Mouse (Mus musculus): ENCODE data around the gene Kcnj4. TPM values are rescaled to one million over a fixed set of nuclear protein-coding genes. Genes with fewer than 3 reads are reported as not detected.

Kcnj4 gene
- not detected in 2 replicates for polyA plus RNA-seq (2012; rRNA removed)

GRCm38 (mm10) chr15:79504707-79505452 is at the start of gene Kcnj4:
Kcnj4 (minus strand) TSS chr15:79505241.
- 2% methylated on average over 51 of the region's 60 CpGs for WGBS
- DNase-seq: no peak
- peak within 1 kb of the TSS; percentile 34 for H3K4me3 ChIP-seq (replicated peaks; ENCODE audit: extremely low read depth, low read depth, low read length)
- TF ChIP-seq CTCF (IDR thresholded peaks at IDR 0.05; ENCODE audit: insufficient read depth, low read length) (no peak), POLR2A (IDR thresholded peaks at IDR 0.05; ENCODE audit: borderline replicate concordance, extremely low read depth, low read depth, low read length) (no peak)
- H3K4me1 ChIP-seq (ENCODE audit: control insufficient read depth, insufficient read depth, low read length): peaks cover 5% of the 10 kb centered on the region

DNA sequence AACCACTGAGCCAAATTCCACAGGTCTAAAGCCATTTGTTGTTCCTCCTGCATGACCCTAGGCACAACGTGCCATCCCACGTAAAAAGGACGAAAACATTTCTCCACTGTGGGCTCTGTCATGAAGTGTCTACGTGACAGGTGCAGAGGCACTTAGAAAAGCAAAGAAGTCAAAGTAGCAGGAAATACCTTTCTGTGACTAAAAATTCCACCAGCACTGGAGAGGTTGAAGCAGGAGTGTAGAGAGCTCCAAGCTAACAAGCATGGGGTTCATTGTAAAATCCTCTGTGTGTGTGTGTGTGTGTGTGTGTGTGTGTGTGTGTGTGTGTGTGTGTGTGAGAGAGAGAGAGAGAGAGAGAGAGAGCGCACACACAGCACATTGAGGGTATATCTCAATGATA is 47.5 kb upstream of the Kcnj4 start:
- Histone ChIP-seq H3K4me3 (replicated peaks; ENCODE audit: extremely low read depth, low read depth, low read length) (no peak overlapping the region), H3K4me1 (ENCODE audit: control insufficient read depth, insufficient read depth, low read length) (no peaks in the 10 kb centered on the region)
- WGBS: 67% methylated on average over 5 of the region's 5 CpGs
- TF ChIP-seq CTCF (IDR thresholded peaks at IDR 0.05; ENCODE audit: insufficient read depth, low read length) (no peak), POLR2A (IDR thresholded peaks at IDR 0.05; ENCODE audit: borderline replicate concordance, extremely low read depth, low read depth, low read length) (no peak)
- no peak for DNase-seq

DNA sequence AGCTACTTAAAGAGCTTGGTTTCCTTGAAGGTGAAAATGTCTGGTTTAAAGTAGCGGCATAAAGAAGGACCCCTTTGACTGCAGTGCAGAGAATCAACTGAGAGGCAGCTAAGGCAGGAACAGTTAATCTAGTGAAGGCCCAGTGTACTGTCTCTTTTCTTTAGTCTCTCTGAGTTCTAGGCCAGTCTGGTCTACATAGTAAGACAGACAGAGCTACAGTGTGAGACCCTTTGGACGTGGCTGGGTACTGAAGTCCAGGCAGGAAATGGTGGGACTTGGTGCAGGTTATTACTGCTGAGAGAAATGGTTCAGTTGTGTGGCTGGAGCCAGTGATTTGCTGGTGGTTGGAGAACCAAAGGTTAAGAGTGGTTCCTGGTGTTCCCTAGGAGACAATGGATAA is 43.2 kb upstream of the Kcnj4 start:
- no peak for DNase-seq
- TF ChIP-seq CTCF (IDR thresholded peaks at IDR 0.05; ENCODE audit: insufficient read depth, low read length): no peak
- 92% methylated on average over 2 of the region's 2 CpGs for WGBS
- Histone ChIP-seq H3K4me3 (replicated peaks; ENCODE audit: extremely low read depth, low read depth, low read length) (no peak overlapping the region), H3K4me1 (ENCODE audit: control insufficient read depth, insufficient read depth, low read length) (peaks cover 4% of the 10 kb centered on the region)

DNA sequence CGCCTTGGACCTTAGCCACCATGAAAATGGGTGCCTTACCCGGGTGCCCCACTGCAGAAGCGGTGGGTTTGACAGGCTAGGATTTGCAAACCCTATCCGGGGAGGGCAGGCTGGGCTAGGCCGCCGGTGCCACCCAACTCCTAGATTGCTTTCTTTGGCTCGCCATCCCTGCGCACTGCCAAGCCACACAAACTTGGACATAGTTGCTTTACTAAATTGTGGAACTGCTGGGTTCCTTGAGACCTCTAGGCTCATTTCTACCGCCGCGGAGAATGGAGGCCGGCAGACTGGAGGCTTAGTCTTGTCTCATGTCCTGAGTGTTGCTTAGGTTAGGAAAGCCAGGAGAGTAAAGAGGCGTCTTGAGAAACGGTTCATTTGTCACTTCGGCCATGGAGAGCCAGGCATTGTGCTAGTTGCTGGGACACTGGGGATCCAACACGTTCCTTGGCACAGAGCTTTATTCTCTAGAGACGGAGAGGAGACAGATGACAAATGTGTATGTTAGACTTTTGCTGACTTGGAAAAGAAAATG is 42.3 kb upstream of the Kcnj4 start:
- WGBS: 80% methylated on average over 17 of the region's 17 CpGs
- no peak for DNase-seq

DNA sequence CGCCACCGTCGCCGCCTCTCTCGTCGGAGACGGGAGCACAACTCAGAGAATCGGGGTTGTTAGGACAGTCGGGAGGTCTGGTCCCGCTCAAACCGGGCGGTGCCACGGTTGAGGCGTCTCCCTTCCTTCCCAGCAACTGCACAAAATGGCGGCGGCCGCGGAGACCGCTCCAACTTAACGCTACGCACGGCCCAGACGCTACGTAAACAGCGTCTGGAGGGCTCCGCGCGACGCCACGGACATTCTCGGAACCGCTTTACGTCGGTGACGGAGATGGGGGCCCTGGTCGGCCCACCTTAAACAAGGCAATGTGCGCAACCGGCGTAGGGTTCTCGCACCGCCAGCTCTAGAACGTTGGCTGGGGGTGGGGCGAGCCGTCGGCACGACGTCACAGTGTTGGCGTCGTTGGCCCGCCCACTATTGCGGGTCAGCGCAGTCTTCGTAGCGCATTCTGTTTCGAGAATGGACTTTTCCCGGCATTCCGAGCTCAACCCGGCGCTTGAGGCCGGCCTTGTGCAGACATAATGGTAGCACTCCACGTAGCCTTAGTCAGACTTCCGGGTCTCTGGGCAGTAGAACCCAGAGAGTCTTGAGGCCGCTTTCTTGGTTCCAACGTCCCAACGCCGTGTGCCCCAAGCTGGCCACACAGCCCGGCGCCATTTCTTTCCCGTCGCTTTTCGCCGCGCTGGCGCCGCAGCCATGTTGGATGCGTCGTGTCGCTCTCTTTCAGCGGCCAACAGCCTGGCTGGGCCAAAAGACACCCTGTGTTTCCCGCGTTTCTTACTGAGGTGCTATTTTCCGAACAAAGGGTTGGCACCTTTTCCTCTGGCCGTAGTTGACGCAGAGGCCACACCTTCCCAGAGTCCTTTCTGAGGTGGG is 41.6 kb upstream of the Kcnj4 start, which contains the start of gene Ddx17:
Ddx17 (minus strand) TSS at position 332 of the 879 bp plus-strand sequence.
- DNase-seq: peak; percentile 99
- 2% methylated on average over 84 of the region's 84 CpGs for WGBS
- TF ChIP-seq POLR2A (IDR thresholded peaks at IDR 0.05; ENCODE audit: borderline replicate concordance, extremely low read depth, low read depth, low read length): peak; percentile 97; the same call in 1 of the 2 replicates
- no peak for TF ChIP-seq CTCF (IDR thresholded peaks at IDR 0.05; ENCODE audit: insufficient read depth, low read length)
- Histone ChIP-seq H3K4me3 (replicated peaks; ENCODE audit: extremely low read depth, low read depth, low read length) (peak within 1 kb of the TSS; percentile 94), H3K4me1 (ENCODE audit: control insufficient read depth, insufficient read depth, low read length) (peaks cover 4% of the 10 kb centered on the region)

More for the DNA sequence above, 42.3 kb upstream of the Kcnj4 start:
- Histone ChIP-seq H3K4me1 (ENCODE audit: control insufficient read depth, insufficient read depth, low read length) (peaks cover 4% of the 10 kb centered on the region), H3K4me3 (replicated peaks; ENCODE audit: extremely low read depth, low read depth, low read length) (peak overlapping the region; percentile 63)
- TF ChIP-seq POLR2A (IDR thresholded peaks at IDR 0.05; ENCODE audit: borderline replicate concordance, extremely low read depth, low read depth, low read length): no peak
- TF ChIP-seq CTCF (IDR thresholded peaks at IDR 0.05; ENCODE audit: insufficient read depth, low read length): no peak

- DNase-seq: no peak
- TF ChIP-seq CTCF (IDR thresholded peaks at IDR 0.05; ENCODE audit: insufficient read depth, low read length): no peak
- TF ChIP-seq POLR2A (IDR thresholded peaks at IDR 0.05; ENCODE audit: borderline replicate concordance, extremely low read depth, low read depth, low read length): peak; percentile 24; the same call in 1 of the 2 replicates
- peaks cover 4% of the 10 kb centered on the region for H3K4me1 ChIP-seq (ENCODE audit: control insufficient read depth, insufficient read depth, low read length)
- H3K4me3 ChIP-seq (replicated peaks; ENCODE audit: extremely low read depth, low read depth, low read length): peak overlapping the region; percentile 94
- WGBS: under 1% methylated on average over 50 of the region's 52 CpGs
Measured at GRCm38 (mm10) chr15:79545921-79546399, 40.9 kb upstream of the Kcnj4 start.

DNA sequence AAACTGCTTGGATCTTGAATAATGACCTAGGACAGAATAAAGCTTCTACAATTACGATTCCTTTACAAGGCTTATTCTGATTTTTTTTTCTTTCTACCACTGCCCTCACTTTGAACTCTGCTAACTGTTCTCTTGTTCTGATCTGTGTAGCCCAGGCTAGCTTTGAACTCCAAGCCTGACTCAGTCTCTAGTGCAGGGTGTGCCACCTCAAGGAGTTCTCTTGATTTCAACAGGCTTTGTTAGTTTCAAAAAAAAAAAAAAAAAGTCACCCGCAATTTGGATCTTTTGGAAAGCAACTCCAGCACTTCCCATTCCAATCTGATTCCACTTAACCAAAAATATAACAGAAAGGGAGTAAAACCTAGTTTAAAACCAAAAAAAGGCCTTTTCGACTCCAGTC is 40.5 kb upstream of the Kcnj4 start:
- H3K4me1 ChIP-seq (ENCODE audit: control insufficient read depth, insufficient read depth, low read length): peaks cover 6% of the 10 kb centered on the region
- TF ChIP-seq CTCF (IDR thresholded peaks at IDR 0.05; ENCODE audit: insufficient read depth, low read length): no peak
- TF ChIP-seq POLR2A (IDR thresholded peaks at IDR 0.05; ENCODE audit: borderline replicate concordance, extremely low read depth, low read depth, low read length): no peak
- WGBS: under 1% methylated on average over 3 of the region's 3 CpGs
- peak overlapping the region; percentile 94 for H3K4me3 ChIP-seq (replicated peaks; ENCODE audit: extremely low read depth, low read depth, low read length)
- no peak for DNase-seq

DNA sequence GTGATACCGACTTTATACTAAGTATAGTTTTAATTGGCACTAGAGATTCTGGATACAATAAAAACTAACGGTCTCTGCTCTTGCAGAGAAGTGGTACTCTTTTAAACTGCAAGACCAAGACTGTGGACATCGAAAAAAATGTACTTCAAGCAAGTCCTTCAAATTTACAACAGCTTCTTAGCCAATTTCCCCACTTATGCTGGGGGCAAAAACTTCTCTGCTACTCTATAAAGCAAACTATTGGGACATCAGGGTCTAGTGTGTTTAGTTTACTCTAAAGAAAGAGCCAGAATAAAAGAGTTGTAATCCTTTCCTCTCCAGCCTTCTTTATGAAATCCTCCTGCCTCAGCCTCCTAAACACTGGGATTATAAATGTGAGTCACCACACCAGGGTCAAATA is 38.9 kb upstream of the Kcnj4 start:
- TF ChIP-seq POLR2A (IDR thresholded peaks at IDR 0.05; ENCODE audit: borderline replicate concordance, extremely low read depth, low read depth, low read length) (no peak), CTCF (IDR thresholded peaks at IDR 0.05; ENCODE audit: insufficient read depth, low read length) (no peak)
- Histone ChIP-seq H3K4me1 (ENCODE audit: control insufficient read depth, insufficient read depth, low read length) (peaks cover 6% of the 10 kb centered on the region), H3K4me3 (replicated peaks; ENCODE audit: extremely low read depth, low read depth, low read length) (no peak overlapping the region)
- 66% methylated on average over 3 of the region's 3 CpGs for WGBS
- no peak for DNase-seq

DNA sequence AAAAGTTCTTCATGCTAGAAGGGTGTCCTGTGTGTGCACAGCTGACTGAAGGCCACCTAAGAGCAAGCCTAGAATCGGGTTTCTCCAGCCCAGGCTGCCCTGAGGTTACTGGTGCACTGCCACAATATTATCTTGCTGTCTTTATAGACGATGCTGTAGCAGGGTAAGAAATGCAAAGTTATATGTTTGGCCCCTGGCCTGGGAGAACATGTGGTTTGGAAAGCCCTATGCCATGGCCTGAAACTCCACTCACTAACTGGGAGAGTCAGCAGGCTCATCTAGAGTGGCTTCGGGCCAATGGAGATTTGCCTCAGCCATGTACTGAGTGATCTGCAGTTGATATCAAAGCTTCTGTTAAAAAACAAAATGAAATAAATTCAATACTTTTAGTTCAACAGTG is 28.8 kb upstream of the Kcnj4 start:
- no peak overlapping the region for H3K4me3 ChIP-seq (replicated peaks; ENCODE audit: extremely low read depth, low read depth, low read length)
- 69% methylated on average over 3 of the region's 3 CpGs for WGBS
- DNase-seq: no peak
- peaks cover 2% of the 10 kb centered on the region; the same call in 1 of the 2 replicates for H3K4me1 ChIP-seq (ENCODE audit: control insufficient read depth, insufficient read depth, low read length)
- TF ChIP-seq POLR2A (IDR thresholded peaks at IDR 0.05; ENCODE audit: borderline replicate concordance, extremely low read depth, low read depth, low read length): no peak
- no peak for TF ChIP-seq CTCF (IDR thresholded peaks at IDR 0.05; ENCODE audit: insufficient read depth, low read length)
